Mouse (Mus musculus): Measurements from ENCODE around the gene D130043K22Rik.
A peak's percentile ranks its signal among the peaks of the same experiment; 100 is the strongest.
"Not testable (repeated sequence)": the region's sequence is repeated elsewhere in the genome, so short reads cannot be mapped to it uniquely, and the experiment has no call there.

The D130043K22Rik gene

GRCm38 (mm10) chr13:24831353-24832130 lies 13.4 kb upstream of the D130043K22Rik start, which contains the start of the genes Acot13 and Tdp2:
Acot13 (minus strand) TSS chr13:24831540.
Tdp2 (plus strand) TSS chr13:24831679.
- DNase-seq (ENCODE audit: low read depth, low spot score) = peak; percentile 90

DNA sequence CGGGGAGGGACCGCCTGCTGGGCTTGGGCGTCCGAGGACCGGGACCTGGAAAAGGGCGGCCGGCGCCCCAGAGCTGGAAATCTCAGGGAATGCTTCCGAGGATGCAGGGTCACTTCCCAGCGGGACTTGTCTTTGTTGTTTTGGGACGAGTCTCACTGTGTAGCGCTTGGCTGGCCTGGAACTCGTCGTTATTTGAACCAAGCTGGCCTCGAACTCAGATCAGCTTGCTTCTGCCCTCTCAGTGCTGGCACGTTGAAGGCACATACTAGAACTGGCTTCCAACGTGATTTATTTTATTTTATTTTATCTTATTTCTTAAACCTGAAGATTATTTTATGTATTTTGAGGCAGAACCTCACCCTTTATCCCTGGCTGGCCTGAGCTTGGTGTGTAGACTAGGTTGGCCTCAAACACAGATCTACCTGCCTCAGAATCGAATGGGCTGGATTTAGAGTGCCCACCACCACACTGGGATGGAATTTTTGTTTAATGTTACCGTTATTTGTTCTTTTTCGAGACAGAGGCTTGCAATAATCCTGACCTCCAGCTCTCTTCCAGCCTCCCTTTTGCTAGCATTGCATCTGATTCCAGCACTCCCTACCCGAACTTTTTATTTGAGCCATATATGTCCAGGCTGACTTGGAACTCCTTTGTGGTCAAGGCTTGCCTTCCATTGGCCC lies 12.7 kb upstream of the D130043K22Rik start:
- DNase-seq (ENCODE audit: low read depth, low spot score) = no peak

- no peak for DNase-seq (ENCODE audit: low read depth, low spot score)
Measured at GRCm38 (mm10) chr13:24832811-24833155, 12.2 kb upstream of the D130043K22Rik start.

DNA sequence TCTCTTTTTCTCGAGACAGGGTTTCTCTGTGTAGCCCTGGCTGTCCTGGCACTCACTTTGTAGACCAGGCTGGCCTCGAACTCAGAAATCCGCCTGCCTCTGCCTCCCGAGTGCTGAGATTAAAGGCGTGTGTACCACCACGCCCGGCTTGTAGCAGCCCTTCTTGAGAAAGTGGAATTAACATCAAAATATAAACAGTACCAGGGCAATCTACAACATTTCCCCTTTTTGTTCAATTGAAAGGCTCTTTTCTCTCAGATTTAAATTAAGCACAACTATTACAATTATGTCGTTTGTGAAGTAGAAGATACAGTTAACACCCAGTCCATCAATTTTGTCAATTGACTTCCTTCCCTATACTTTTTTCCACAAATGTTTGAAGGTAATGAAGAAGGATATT lies 7.2 kb upstream of the D130043K22Rik start:
- DNase-seq (ENCODE audit: low read depth, low spot score) = not testable (repeated sequence)

DNA sequence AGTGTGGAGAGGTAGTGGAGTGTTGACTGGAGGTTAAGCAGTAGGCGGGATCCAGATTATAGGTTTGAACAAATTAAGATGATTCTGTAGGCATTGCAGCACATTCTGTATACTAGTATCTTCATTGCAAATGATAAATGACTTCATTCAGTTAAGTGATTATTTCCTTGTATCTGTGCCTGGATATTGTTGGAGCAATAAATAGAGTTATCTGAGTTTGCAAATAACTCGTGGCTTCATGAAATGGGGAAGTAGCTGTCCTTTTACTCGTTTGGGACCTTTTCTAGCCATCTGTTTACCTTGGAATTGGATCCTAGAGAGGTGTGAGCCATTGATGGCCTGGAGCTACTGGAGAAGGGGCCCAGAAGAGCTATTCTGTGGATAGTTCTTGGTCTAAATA lies 5.1 kb upstream of the D130043K22Rik start:
- no peak for DNase-seq (ENCODE audit: low read depth, low spot score)

- no peak for DNase-seq (ENCODE audit: low read depth, low spot score)
Measured at GRCm38 (mm10) chr13:24841702-24842101, 3.2 kb upstream of the D130043K22Rik start.

GRCm38 (mm10) chr13:24849318-24849717 lies 4.4 kb downstream of the D130043K22Rik start:
- no peak for DNase-seq (ENCODE audit: low read depth, low spot score)

DNA sequence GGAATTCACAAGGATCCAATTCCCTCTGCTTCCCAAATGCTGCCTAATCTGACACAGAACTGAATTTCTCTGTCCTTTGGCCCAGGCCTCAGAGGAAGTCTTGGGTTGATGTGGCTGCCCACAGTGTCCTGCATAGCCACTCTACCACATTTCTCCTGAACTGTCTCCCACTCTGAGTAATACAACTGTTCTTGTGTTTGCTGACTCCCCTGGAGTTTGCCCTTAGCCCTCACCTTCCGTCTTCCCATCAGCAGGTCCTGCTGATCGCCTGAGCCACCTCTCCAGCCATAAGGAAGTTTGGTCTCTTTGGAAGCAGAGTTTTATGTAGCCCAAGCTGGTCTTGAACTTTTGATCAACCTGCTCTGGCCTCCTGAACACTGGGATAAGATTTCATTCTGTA lies 7.1 kb downstream of the D130043K22Rik start:
- DNase-seq (ENCODE audit: low read depth, low spot score) = no peak

DNA sequence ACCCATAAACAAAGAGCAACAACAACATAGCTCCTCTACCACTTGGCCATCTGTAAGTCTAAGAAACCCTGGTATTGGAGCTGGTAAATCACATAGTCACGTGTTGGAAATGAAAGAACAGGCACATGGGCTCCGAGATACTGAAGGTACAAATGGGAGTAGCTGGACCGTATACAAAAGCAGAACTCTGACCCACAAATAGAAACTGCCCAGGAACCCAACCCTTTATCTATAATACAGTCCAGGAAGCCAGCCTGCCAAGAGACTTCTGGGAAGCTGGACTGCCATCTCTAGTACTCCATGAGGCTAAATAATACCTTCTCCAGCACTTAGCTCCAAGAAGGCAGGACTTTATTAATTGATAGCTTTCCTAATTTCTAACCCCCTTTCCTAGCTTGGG lies 7.6 kb downstream of the D130043K22Rik start:
- no peak for DNase-seq (ENCODE audit: low read depth, low spot score)

DNA sequence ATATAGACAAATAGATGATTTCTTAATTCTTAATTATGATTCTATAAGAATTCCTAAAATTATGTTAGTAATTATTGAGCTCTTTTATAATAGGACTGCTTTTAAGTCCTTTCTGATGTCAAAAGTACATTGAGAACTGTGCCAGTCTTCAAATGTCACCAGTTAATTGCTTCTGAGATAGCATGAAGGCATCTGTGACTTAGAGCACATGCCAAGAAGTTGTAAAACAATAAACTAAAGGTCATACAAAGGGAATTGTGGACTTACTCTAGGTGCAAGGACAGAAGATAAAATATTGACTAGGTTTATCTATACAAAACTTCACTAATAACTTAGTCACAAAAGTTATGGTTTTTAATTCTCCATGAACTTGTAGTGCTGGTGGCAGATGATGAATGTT lies 14.2 kb downstream of the D130043K22Rik start:
- DNase-seq (ENCODE audit: low read depth, low spot score) = no peak

- no peak for DNase-seq (ENCODE audit: low read depth, low spot score)
Measured at GRCm38 (mm10) chr13:24861084-24861483, 16.1 kb downstream of the D130043K22Rik start.

GRCm38 (mm10) chr13:24862021-24862420 lies 17.1 kb downstream of the D130043K22Rik start:
- no peak for DNase-seq (ENCODE audit: low read depth, low spot score)

- peak; percentile 6 for DNase-seq (ENCODE audit: low read depth, low spot score)
Measured at GRCm38 (mm10) chr13:24862520-24862919, 17.6 kb downstream of the D130043K22Rik start.

- no peak for DNase-seq (ENCODE audit: low read depth, low spot score)
Measured at GRCm38 (mm10) chr13:24866430-24867402, 21.8 kb downstream of the D130043K22Rik start.

DNA sequence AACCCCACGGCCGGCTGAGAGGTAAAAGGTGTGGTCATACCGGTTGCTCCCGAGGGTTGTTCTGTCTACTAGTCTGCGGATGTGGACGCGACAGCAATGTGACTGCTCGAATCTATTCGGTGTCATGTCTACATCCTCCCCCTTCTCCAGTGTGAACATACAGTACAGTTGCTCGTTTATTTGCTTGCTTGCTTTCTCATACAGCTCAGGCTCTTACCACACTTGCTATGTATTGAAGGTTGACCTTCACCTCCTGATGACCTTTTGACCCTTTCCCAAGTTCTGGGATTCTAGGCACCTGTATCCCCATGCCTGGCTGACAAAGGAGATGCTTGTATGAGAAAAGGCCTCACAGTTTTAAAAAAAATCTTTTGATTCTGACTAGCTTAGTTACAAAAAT lies 22.9 kb downstream of the D130043K22Rik start:
- DNase-seq (ENCODE audit: low read depth, low spot score) = no peak

DNA sequence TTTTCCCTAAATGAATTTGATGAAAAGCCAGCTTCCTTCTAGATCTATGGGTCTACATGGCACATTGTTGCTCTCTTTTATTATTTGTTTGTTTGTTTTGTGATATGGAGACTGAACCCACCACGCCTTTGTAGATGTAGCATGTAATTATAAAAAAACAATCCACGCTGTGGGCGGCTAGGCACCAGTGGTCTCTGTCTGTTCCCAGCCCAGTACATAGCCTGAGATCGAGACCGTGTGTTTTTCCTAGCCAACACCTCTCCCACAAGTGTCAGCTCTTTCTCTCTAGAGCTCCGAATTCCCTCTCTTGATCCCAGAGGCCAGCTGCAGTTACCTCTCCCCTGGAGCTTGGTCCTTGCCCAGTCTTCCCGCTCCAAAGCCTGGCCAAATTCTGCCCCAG lies 23.3 kb downstream of the D130043K22Rik start:
- DNase-seq (ENCODE audit: low read depth, low spot score) = no peak

DNA sequence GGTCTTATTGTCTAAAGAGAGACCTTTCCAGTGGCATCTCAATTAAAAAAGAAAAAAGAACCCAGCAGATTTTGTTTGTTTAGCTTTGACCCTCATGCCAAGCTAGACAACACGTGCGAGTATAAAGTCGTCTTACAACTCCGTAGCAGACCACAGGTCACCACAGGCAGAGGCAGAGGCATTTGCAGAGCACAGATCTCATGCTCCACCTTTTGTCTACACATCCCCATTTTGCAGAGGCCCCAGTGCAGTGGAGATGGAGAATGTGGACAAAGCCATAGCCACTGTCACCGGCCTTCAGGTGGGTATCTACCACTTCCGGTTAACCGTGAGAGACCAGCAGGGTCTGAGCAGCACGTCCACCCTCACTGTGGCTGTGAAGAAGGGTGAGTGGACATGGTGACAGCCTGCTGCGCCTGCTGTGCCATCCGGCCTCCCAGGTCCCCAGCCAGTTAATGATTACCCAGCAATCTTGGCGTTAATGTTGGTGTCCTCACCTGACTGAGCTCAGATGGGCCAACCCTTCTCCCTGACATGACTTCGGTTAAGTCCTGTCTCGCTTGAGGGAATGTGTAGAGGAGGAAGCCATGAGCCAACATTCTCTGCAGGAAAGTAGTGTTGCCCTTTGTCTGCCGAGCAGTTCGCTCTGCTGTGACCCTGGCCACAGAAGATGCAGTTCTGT lies 34.6 kb downstream of the D130043K22Rik start:
- DNase-seq (ENCODE audit: low read depth, low spot score) = no peak

GRCm38 (mm10) chr13:24880208-24880607 lies 35.3 kb downstream of the D130043K22Rik start:
- no peak for DNase-seq (ENCODE audit: low read depth, low spot score)

GRCm38 (mm10) chr13:24880704-24881103 lies 35.8 kb downstream of the D130043K22Rik start:
- no peak for DNase-seq (ENCODE audit: low read depth, low spot score)

GRCm38 (mm10) chr13:24882411-24882810 lies 37.5 kb downstream of the D130043K22Rik start:
- DNase-seq (ENCODE audit: low read depth, low spot score) = no peak

- peak; percentile 15 for DNase-seq (ENCODE audit: low read depth, low spot score)
Measured at GRCm38 (mm10) chr13:24889554-24889953, 44.6 kb downstream of the D130043K22Rik start.

Measured in 3T3-L1 (cell line).